Mouse (Mus musculus) midbrain, embryonic 10.5 days (tissue): Measurements from ENCODE around the gene Ddx6. TPM values are rescaled to one million over a fixed set of nuclear protein-coding genes. Genes with fewer than 3 reads are reported as not detected.
"Not testable (repeated sequence)": the region's sequence is repeated elsewhere in the genome, so short reads cannot be mapped to it uniquely, and the experiment has no call there.

Source experiments
- DNase-seq: peaks from one replicate; pipeline ENCODE4 v3.0.0-alpha.2; 2017; ENCODE audit warnings: low spot score
- H3K27ac ChIP-seq: fragments of 300-500 bp; sonication (generic); replicated peaks from 2 replicates; pipeline ENCODE4 v1.5.1; 2016; ENCODE audit warnings: mild to moderate bottlenecking
- H3K27me3 ChIP-seq: fragments of 300-500 bp; sonication (generic); 2 replicates; pipeline ENCODE4 v1.6.1; 2016; ENCODE audit warnings: low read depth, mild to moderate bottlenecking; ENCODE audit not compliant: poor library complexity, severe bottlenecking
- H3K36me3 ChIP-seq: fragments of 300-500 bp; sonication (generic); 2 replicates; pipeline ENCODE4 v1.6.1; 2016; ENCODE audit warnings: mild to moderate bottlenecking, moderate library complexity
- H3K4me1 ChIP-seq: fragments of 300-500 bp; sonication (generic); 2 replicates; pipeline ENCODE4 v1.6.1; 2016
- H3K4me3 ChIP-seq: fragments of 300-500 bp; sonication (generic); 2 replicates; pipeline ENCODE4 v1.5.1; 2016; ENCODE audit warnings: mild to moderate bottlenecking, moderate library complexity
- H3K9me3 ChIP-seq: fragments of 300-500 bp; sonication (generic); replicated peaks from 2 replicates; pipeline ENCODE4 v1.6.1; 2016; ENCODE audit warnings: mild to moderate bottlenecking
- WGBS: fragments of 180-500 bp; shearing (Covaris S2); methylation state at CpG from one replicate; pipeline ENCODE4 v1.1.7; 2016; 5-methylcytosine and 5-hydroxymethylcytosine counted together
- polyA plus RNA-seq: library from polyadenylated mRNA; unstranded; fragments of >200 nt; fragmentation: Nextera tagmentation; extraction: Ambion mirVana; gene quantifications from 2 replicates; pipeline ENCODE4 v1.2.1, GENCODE M21; 2016

Ddx6 gene
- polyA plus RNA-seq, 1 experiment from 2014 or later, result 19.5 TPM

DNA sequence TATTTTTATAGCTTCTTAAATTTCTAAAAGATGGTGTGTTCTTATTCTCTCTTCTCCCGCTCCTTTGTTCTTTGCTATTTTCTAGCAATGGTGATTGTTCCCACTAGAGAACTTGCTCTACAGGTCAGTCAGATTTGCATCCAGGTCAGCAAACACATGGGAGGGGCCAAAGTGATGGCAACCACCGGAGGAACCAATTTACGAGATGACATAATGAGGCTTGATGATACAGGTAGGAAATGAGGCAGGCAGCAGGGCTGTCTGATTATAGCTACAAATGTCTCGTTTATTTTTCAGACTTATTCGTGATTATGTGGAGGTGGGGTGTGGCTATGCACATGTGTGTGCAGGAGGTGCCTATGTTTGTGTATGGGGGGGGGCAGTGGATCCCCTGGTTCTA is 19.7 kb downstream of the Ddx6 start:
- no peak overlapping the region for H3K4me3 ChIP-seq
- no peaks in the 10 kb centered on the region for H3K4me1 ChIP-seq
- no peaks in the 10 kb centered on the region for H3K27me3 ChIP-seq
- H3K9me3 ChIP-seq, result no peaks in the 10 kb centered on the region
- peaks cover 100% of the 10 kb centered on the region for H3K36me3 ChIP-seq
- DNase-seq, result no peak
- WGBS, result 90% methylated on average over 5 of the region's 5 CpGs
- no peak overlapping the region for H3K27ac ChIP-seq

DNA sequence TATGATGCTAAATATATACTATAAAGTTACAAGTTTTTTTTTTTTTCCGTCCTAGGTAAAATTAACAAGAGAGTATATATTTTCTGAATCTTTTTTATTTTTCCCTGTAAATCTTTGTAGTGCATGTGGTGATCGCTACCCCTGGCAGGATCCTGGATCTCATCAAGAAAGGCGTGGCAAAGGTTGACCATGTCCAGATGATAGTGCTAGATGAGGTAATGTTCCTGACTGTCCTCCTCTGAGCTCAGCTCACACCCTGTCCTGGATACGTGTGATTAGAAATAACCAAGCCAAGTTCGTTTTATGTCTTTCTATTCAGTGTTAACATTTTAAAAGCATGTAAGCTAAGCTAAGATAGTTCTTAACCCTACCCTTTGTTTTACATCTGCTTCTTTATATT is 21.6 kb downstream of the Ddx6 start:
- peaks cover 100% of the 10 kb centered on the region for H3K36me3 ChIP-seq
- no peaks in the 10 kb centered on the region for H3K9me3 ChIP-seq
- no peak overlapping the region for H3K4me3 ChIP-seq
- 90% methylated on average over 5 of the region's 5 CpGs for WGBS
- no peak overlapping the region for H3K27ac ChIP-seq
- no peaks in the 10 kb centered on the region for H3K27me3 ChIP-seq
- H3K4me1 ChIP-seq, result no peaks in the 10 kb centered on the region
- no peak for DNase-seq

DNA sequence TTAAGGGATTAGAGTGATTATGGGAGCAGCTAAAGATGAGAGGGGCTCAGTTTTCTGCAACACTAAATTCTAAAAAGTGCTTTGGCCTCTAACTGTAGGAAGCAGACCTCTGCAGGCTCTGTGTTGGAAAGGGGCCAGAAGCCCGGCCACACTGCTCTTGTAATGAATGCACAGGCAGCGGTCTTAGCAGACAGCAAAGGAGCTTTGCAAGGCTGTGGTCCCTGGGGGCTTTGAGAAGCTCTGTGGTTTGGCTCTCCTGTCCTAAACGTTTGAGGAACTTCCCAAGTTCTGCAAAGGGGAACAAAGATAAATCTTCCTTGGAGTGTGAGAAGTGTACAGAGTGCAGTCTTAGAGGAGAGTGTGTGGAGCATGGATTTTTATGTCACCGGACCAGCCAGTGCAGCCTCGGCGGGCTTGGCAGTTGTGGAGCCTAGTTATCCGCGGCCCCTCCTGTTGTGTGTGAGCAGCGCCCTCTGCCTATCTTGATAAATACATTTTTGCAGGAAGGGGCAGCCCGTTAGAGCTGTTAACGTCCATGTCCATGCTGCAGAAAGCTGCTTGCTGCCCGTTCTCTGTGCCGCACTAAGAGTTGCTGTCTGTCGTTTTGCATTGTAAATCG is 33.0 kb downstream of the Ddx6 start:
- peaks cover 87% of the 10 kb centered on the region for H3K36me3 ChIP-seq
- no peak overlapping the region for H3K4me3 ChIP-seq
- H3K9me3 ChIP-seq, result no peaks in the 10 kb centered on the region
- H3K27ac ChIP-seq, result no peak overlapping the region
- H3K27me3 ChIP-seq, result no peaks in the 10 kb centered on the region
- DNase-seq, result no peak
- WGBS, result 89% methylated on average over 15 of the region's 15 CpGs
- H3K4me1 ChIP-seq, result no peaks in the 10 kb centered on the region

DNA sequence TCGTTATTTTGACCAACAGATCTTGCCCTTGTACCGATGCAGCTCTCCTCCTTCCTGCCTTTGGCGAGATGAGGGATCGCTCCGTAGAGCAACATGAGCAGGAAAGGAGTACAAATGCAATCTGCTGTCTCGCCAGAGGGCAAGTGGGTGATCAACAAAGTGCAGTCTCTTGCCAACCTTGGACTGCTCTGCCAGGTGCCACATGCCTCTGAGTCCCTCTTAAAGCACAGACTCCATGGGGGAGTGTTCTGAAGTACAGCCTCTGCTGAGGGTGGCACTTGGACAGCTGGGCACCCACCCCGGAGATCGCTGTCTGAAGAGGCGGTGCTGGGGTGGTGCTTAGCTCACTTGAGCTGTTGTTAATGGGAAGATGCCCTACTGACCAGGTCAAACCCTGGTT is 34.0 kb downstream of the Ddx6 start:
- not testable (repeated sequence) for H3K27me3 ChIP-seq, H3K9me3 ChIP-seq, H3K4me1 ChIP-seq, DNase-seq, H3K4me3 ChIP-seq, H3K27ac ChIP-seq
- peaks cover 77% of the 10 kb centered on the region for H3K36me3 ChIP-seq
- WGBS, result 95% methylated on average over 9 of the region's 9 CpGs

DNA sequence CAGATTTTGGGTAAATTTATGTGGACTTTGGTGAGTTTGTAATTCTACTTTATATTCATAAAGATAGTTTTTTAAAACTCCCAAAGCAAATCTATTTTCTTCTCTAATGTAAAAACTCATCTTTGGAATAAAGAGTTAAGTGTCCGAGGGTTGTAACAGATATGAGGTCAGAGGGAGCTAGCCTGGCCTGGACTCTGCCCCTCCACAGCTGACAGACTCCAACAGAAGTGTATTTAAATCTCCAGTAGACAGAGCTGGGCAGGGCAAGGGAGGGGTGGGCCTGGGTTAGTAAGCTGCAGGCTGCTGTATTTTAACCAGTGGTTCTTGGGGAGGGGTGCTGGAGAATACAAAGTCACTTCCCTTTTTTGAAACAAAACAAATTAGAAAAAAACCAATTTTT is 35.3 kb downstream of the Ddx6 start:
- DNase-seq, H3K9me3 ChIP-seq, H3K27me3 ChIP-seq, H3K27ac ChIP-seq, H3K4me1 ChIP-seq, H3K4me3 ChIP-seq: not testable (repeated sequence)
- H3K36me3 ChIP-seq, result peaks cover 64% of the 10 kb centered on the region
- 96% methylated on average over 1 of the region's 1 CpGs for WGBS

DNA sequence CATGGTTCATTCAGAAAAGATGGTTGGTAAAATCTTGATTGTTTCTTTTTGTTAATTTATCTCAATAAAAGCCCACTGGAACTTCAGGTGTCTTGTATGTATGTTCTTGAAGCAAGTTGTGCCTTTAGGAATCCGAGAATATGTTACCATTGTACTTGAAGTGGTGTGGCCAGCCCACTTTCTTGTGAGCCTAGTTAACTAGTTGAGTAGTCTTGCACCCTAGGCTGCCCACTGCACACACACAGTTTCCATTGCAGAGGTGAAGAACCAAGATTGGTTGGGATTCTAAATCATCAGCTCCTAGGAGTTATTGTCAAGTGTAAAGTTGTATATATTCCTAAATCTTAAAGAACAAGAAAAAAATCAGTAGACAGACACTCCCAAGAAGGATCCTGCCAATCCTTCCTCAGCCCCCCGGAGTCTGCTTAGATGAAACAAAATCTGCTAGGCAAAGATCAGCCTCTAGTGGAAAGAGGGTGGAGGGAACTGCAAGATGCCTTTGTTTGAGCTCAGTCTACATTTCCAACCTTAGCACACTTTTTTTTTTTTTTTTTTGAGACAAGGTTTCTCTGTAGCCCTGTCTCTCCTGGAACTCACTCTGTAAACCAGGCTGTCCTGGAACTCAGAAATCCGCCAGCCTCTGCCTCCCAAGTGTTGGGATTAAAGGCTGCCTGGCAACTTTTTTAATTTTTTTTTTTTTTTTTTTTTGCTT is 36.1 kb downstream of the Ddx6 start:
- Histone ChIP-seq H3K4me1 (no peaks in the 10 kb centered on the region), H3K4me3 (no peak overlapping the region), H3K36me3 (peaks cover 56% of the 10 kb centered on the region), H3K27me3 (no peaks in the 10 kb centered on the region), H3K27ac (no peak overlapping the region), H3K9me3 (no peaks in the 10 kb centered on the region)
- DNase-seq, result no peak
- WGBS, result 89% methylated on average over 3 of the region's 3 CpGs

DNA sequence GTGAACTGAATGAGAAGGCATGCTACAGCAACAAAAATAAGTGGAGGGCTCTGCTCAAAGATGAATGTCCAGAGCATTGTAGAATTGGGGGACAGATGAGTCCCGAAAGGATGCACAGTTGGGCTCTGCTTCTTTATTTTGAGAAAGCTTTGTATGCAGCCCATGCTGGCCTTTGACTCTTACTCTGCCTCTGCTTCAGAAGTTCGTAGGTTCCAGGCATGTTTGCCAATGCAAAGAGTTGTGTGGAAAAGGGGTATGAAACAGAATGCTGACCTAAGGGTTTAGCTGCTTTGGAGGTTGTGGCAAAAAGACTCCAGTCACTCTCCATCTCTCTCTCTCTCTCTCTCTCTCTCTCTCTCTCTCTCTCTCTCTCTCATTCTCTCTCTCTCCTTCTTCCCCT is 36.9 kb downstream of the Ddx6 start:
- no peaks in the 10 kb centered on the region for H3K9me3 ChIP-seq
- no peaks in the 10 kb centered on the region for H3K27me3 ChIP-seq
- H3K4me1 ChIP-seq, result no peaks in the 10 kb centered on the region
- peaks cover 48% of the 10 kb centered on the region for H3K36me3 ChIP-seq
- H3K4me3 ChIP-seq, result no peak overlapping the region
- H3K27ac ChIP-seq, result no peak overlapping the region
- WGBS, result 93% methylated on average over 2 of the region's 2 CpGs
- no peak for DNase-seq

DNA sequence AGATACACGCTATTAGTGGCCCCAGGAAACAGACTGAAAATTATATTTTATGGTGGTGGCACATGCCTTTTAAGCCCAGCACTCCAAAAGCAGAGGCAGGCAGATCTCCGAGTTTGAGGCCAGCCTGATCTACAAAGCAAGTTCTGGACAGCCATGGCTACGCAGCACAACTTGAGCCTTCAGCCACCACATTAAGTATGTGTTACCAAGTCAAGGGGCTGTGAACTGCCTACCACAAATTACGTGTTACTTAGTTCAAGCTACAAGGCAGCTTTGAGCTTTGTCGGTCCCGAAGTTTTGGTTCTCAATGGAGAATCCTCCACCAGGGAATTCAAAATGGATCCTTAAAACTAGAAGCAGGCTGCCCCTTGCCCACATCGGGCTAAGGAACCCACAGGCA is 38.4 kb downstream of the Ddx6 start:
- Histone ChIP-seq H3K9me3 (no peaks in the 10 kb centered on the region), H3K27ac (no peak overlapping the region), H3K4me1 (no peaks in the 10 kb centered on the region), H3K36me3 (peaks cover 34% of the 10 kb centered on the region), H3K27me3 (no peaks in the 10 kb centered on the region), H3K4me3 (no peak overlapping the region)
- no peak for DNase-seq
- 96% methylated on average over 7 of the region's 7 CpGs for WGBS

DNA sequence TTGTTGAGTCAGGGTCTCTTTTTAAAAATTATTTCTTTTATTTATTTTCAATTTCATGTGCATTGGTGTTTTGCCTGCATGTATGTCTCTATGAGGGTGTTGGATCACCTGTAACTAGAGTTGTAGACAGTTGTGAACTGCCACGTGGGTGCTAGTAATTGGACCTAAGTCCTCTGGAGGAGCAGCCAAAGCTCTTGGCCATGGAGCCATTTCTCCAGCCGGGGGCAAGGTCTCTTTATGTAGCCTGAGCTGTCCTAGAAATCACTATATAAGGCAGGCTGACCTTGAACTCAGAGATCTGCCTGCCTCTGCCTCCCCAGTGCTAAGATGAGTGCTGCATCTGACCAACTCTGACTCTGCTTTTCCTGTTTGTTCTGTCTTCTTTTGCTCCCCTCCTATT is 39.5 kb downstream of the Ddx6 start:
- Histone ChIP-seq H3K4me3 (no peak overlapping the region), H3K4me1 (0 out of 2 replicates have a peak, but pooled peaks cover 3% of the 10 kb centered on the region), H3K36me3 (peaks cover 23% of the 10 kb centered on the region), H3K27me3 (no peaks in the 10 kb centered on the region), H3K27ac (no peak overlapping the region), H3K9me3 (no peaks in the 10 kb centered on the region)
- DNase-seq, result no peak
- WGBS, result 92% methylated on average over 2 of the region's 2 CpGs

DNA sequence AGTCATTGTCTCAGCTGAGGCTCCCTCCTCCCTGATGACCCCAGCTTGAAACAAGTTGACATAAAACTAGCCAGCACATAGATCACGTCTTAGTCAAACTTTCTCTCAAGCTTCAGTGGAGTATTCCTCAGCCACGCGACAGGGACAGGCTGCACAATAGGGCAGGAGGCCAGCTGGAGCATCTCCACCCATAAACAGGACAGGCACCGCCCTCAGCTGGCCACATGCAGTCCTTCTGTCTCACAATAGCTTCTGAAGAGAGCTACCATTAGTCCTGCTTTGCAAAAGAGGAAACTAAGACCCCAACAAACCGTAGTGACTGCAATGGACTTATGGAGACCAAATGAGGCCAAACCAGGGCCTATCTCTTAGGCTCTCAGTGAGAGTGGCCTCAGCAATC is 40.8 kb downstream of the Ddx6 start:
- H3K9me3 ChIP-seq, result no peaks in the 10 kb centered on the region
- no peak overlapping the region for H3K4me3 ChIP-seq
- peaks cover 11% of the 10 kb centered on the region; the same call in 1 of the 2 replicates for H3K36me3 ChIP-seq
- 84% methylated on average over 5 of the region's 5 CpGs for WGBS
- no peak overlapping the region for H3K27ac ChIP-seq
- no peak for DNase-seq
- 0 out of 2 replicates have a peak, but pooled peaks cover 3% of the 10 kb centered on the region for H3K4me1 ChIP-seq
- H3K27me3 ChIP-seq, result no peaks in the 10 kb centered on the region

DNA sequence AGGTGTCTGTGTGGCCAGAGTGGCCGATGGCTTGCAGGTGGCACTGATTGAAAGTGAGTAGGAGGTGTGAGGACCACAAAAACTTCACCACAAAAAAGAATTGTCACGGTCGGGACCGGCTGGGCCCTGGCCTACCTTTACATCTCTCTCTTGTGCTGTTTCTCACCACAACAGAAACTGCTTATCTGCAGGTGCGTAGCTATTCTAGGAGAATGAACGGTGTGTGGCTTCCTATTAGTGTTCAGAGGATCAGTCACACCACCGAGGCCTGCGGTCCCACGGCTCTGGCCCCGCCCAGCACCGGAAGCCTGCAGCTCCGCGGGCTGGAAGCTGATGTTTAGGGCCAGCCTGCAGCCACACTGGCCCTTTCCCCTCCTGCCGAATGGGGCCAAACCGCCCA is 41.2 kb downstream of the Ddx6 start:
- Histone ChIP-seq H3K36me3 (peaks cover 7% of the 10 kb centered on the region; the same call in 1 of the 2 replicates), H3K9me3 (no peaks in the 10 kb centered on the region), H3K4me3 (no peak overlapping the region), H3K4me1 (0 out of 2 replicates have a peak, but pooled peaks cover 3% of the 10 kb centered on the region), H3K27ac (no peak overlapping the region), H3K27me3 (no peaks in the 10 kb centered on the region)
- DNase-seq, result no peak
- 78% methylated on average over 15 of the region's 15 CpGs for WGBS

DNA sequence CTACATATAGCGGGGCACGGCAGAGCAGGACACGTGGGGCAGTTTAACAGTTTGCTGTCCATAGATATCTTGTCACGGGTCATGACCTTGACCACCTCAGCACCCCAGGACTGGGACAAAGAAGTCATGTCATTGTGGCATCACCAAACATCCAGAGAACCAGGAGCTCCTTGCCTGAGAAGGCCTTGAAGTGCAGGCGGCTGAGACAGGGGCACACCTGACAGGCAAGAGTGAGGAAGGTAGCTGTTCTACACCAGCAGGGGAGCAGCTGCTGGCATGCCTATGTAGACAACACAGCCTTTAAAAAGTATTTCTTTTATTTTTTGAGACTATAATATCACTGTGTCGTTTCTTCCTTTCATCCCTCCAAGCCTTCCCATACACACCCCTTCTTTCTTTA is 41.7 kb downstream of the Ddx6 start:
- no peak for DNase-seq
- H3K27me3 ChIP-seq, result no peaks in the 10 kb centered on the region
- H3K9me3 ChIP-seq, result no peaks in the 10 kb centered on the region
- no peak overlapping the region for H3K4me3 ChIP-seq
- peaks cover 6% of the 10 kb centered on the region; the same call in 1 of the 2 replicates for H3K36me3 ChIP-seq
- H3K27ac ChIP-seq, result no peak overlapping the region
- 0 out of 2 replicates have a peak, but pooled peaks cover 3% of the 10 kb centered on the region for H3K4me1 ChIP-seq
- 89% methylated on average over 6 of the region's 6 CpGs for WGBS

DNA sequence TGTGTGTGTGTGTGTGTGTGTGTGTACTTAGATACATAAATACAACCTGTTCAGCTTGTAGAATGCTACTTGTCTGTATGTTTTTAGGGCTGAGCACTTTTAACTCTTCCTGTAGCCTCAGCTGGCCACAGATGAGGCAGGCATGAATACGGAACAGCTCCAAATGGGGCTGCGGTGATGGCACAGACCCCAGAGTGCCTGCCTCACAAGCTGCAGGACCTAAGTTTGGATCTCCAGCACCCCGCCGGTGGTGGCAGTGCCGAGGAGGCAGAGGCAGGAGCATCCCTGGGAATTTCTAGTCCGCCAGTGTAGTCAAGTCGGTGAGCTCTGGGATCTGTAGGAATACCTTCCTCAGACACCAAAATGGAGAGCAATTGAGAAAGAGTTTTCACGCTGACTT is 42.3 kb downstream of the Ddx6 start:
- no peak for DNase-seq
- H3K9me3 ChIP-seq, result no peaks in the 10 kb centered on the region
- no peak overlapping the region for H3K4me3 ChIP-seq
- H3K27me3 ChIP-seq, result no peaks in the 10 kb centered on the region
- WGBS, result 94% methylated on average over 8 of the region's 8 CpGs
- H3K27ac ChIP-seq, result no peak overlapping the region
- H3K36me3 ChIP-seq, result no peaks in the 10 kb centered on the region
- H3K4me1 ChIP-seq, result 0 out of 2 replicates have a peak, but pooled peaks cover 3% of the 10 kb centered on the region
